Mouse (Mus musculus): ENCODE data around the gene H2-T22.
"Not testable (repeated sequence)": the region's sequence is repeated elsewhere in the genome, so short reads cannot be mapped to it uniquely, and the experiment has no call there.

DNA sequence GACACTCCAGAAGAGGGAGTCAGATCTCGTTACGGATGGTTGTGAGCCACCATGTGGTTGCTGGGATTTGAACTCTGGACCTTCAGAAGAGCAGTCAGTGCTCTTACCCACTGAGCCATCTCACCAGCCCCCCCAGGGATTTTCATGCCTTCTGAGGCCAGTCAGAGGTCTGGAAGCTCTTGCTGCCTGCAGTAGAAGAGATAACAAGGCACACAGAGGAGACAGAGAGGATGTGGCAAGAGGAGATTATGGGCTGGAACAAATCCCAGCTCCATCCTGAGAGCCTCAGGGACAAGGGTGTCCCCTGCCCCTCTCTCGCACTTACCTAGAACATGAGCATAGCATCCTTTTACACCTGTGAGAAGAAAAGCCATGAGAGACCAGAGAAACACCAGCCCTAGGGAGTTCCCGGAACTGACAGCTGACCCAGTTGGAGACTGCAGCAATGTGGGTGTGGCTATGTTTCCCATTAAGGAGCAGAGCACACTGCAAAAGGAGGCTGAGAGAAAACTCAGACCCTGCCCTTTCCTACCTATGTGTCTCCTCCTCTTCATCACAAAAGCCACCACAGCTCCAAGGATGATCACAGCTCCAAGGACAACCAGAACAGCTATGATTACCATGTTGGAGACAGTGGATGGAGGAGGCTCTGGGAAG lies 12.4 kb downstream of the H2-T22 start:
- not testable (repeated sequence) for TF ChIP-seq POLR2A (IDR thresholded peaks at IDR 0.05; ENCODE audit: borderline replicate concordance, control insufficient read depth, low read depth, low read length); CTCF (IDR thresholded peaks at IDR 0.05; ENCODE audit: control insufficient read depth, insufficient read depth, low read length)
